8 mouse cellular contexts compared by ENCODE assay signal in genomic region chr5:144223503-144223862, GRCm38 (mm10). TPM values are rescaled to one million over a fixed set of nuclear protein-coding genes. Genes with fewer than 3 reads are reported as not detected.
DNase-seq lines count a peak whose midpoint lies in the region; ATAC-seq lines count a peak whose summit lies in the region.

Gene Tecpr1, minus strand, starts transcription at chr5:144223615.

- peaks cover 26% of the 10 kb centered on the region for H3K4me1 ChIP-seq in heart, embryonic 10.5 days
- H3K4me1 ChIP-seq in kidney, embryonic 15.5 days: peaks cover 24% of the 10 kb centered on the region

- H3K9me3 ChIP-seq in heart, embryonic 10.5 days: no peaks in the 10 kb centered on the region
- no peaks in the 10 kb centered on the region for H3K9me3 ChIP-seq in kidney, embryonic 15.5 days (replicated peaks)

- H3K9ac ChIP-seq in kidney, embryonic 15.5 days: peak within 1 kb of the TSS; percentile 64

- peak within 1 kb of the TSS; percentile 88 for H3K27ac ChIP-seq in heart, embryonic 10.5 days
- peak within 1 kb of the TSS; percentile 73 for H3K27ac ChIP-seq in kidney, embryonic 15.5 days

- peak within 1 kb of the TSS; percentile 81 for H3K4me3 ChIP-seq in heart, embryonic 10.5 days
- peak within 1 kb of the TSS; percentile 65 for H3K4me3 ChIP-seq in kidney, embryonic 15.5 days (replicated peaks)

- DNase-seq in B cell, adult 2 months: peak; percentile 92
- DNase-seq in brain, adult 2 months (ENCODE audit: low read depth, low spot score): peak; percentile 99
- DNase-seq in heart, embryonic 10.5 days (ENCODE audit: low spot score): peak; percentile 98
- DNase-seq in liver: peak; percentile 94
- DNase-seq in spleen, postnatal 4 days (ENCODE audit: low spot score in 2 of 2): peak; percentile 89 to 95

- peak within 1 kb of the TSS; percentile 78 for H3K4me2 ChIP-seq in kidney, embryonic 15.5 days

- ATAC-seq in erythroblast, adult 5-6 weeks (replicated peaks; ENCODE audit: low FRiP score, poor library complexity, severe bottlenecking): peak; percentile 95
- ATAC-seq in kidney, embryonic 15.5 days (replicated peaks; ENCODE audit: low FRiP score): peak; percentile 97
- peak; percentile 87 for ATAC-seq in monocyte, adult 5-6 weeks (replicated peaks; ENCODE audit: insufficient number of reproducible peaks, low FRiP score, low TSS enrichment, poor library complexity, severe bottlenecking)

- H3K36me3 ChIP-seq in heart, embryonic 10.5 days: peaks cover 1% of the 10 kb centered on the region; the same call in 1 of the 2 replicates
- no peaks in the 10 kb centered on the region for H3K36me3 ChIP-seq in kidney, embryonic 15.5 days

- under 1% methylated on average over 37 of the region's 37 CpGs for WGBS in heart, embryonic 10.5 days
- under 1% methylated on average over 37 of the region's 37 CpGs for WGBS in kidney, embryonic 15.5 days

- H3K27me3 ChIP-seq in heart, embryonic 10.5 days (ENCODE audit: insufficient read depth, poor library complexity, severe bottlenecking): no peaks in the 10 kb centered on the region
- H3K27me3 ChIP-seq in kidney, embryonic 15.5 days: no peaks in the 10 kb centered on the region

RNA-seq across cellular contexts. Expression of gene Tecpr1, which starts in this region (rescaled TPM):
- 0.38 and 2.1 TPM in 2 replicates for total RNA-seq in erythroblast, adult 5-6 weeks (2015; ENCODE audit: low replicate concordance)
- 0.56 and 0.94 TPM in 2 replicates for total RNA-seq in erythroblast, adult 5-6 weeks (2017; ENCODE audit: low replicate concordance)
- polyA plus RNA-seq in heart, embryonic 10.5 days (2016; fragmentation: Nextera tagmentation; extraction: Ambion mirVana): 15.1 and 18.7 TPM in 2 replicates
- 22.4 and 23.6 TPM in 2 replicates for polyA plus RNA-seq in kidney, embryonic 15.5 days (2015; fragmentation: Nextera tagmentation; extraction: Ambion mirVana)
- total RNA-seq in monocyte, adult 5-6 weeks (2017): 30.0 to 63.8 TPM (median 35.3 TPM) in 3 replicates

Comparison
In these comparisons a context has a peak if more than half of its experiments do, and no peak if none do; other contexts are left out.
1. Peak in every context shown above with its lines: DNase-seq, ATAC-seq, H3K4me3 ChIP-seq and H3K27ac ChIP-seq.
2. RNA of gene Tecpr1 (total RNA-seq): 30.0 to 63.8 TPM in monocyte, adult 5-6 weeks; 0.38 to 2.1 TPM in erythroblast, adult 5-6 weeks; every median in the first group is over 10 times any median in the second.